Mouse (Mus musculus): ENCODE measurements around the gene Slc46a3.

DNA sequence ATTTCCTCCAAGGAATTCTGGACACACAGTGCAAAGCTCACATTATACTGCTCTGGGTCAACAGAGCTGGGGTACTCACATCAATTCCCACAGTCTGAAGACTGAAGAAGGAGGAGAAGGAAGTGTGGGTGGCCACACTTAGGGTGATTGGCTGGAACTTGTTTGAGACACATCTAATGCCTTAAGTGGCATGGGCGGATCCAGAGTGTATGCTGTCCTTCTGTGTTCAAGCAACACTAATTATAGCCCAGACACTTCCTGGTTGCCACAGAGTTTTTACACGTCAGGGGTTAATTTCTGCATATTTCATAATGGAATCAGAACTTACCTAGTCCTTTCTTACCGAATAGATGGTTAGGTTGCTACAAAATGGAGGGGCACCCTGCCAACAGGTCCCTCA, 49.3 kb downstream of the Slc46a3 start:
- TF ChIP-seq POLR2A (IDR thresholded peaks at IDR 0.05; ENCODE audit: low read depth, low read length) (no peak), CTCF (IDR thresholded peaks at IDR 0.05; ENCODE audit: borderline replicate concordance, insufficient read depth, low read length) (no peak)

Data from embryonic fibroblast, embryonic 13.5 days (primary cell).